Mouse (Mus musculus): ENCODE measurements around the gene Dek. TPM values are rescaled to one million over a fixed set of nuclear protein-coding genes. Genes with fewer than 3 reads are reported as not detected.

Gene Dek
- total RNA-seq, 2 experiments from 2014 or later = 589 to 678 TPM

GRCm38 (mm10) chr13:47056781-47057180, 49.2 kb downstream of the Dek start:
- ATAC-seq (ENCODE audit: poor library complexity, severe bottlenecking) = no peak

- peak; percentile 24; the same call in 1 of the 2 replicates for ATAC-seq (ENCODE audit: poor library complexity, severe bottlenecking)
Observed at GRCm38 (mm10) chr13:47056126-47056525, 49.9 kb downstream of the Dek start.

GRCm38 (mm10) chr13:47053971-47054370, 52.0 kb downstream of the Dek start:
- ATAC-seq (ENCODE audit: poor library complexity, severe bottlenecking) = no peak

GRCm38 (mm10) chr13:47050009-47050408, 56.0 kb downstream of the Dek start:
- ATAC-seq (ENCODE audit: poor library complexity, severe bottlenecking) = no peak

GRCm38 (mm10) chr13:47047996-47048395, 58.0 kb downstream of the Dek start:
- ATAC-seq (ENCODE audit: poor library complexity, severe bottlenecking) = no peak

GRCm38 (mm10) chr13:47044617-47044947, 61.4 kb downstream of the Dek start, which contains the start of gene Tpmt:
TSS of gene Tpmt (minus strand) at chr13:47044737.
- no peak for ATAC-seq (ENCODE audit: poor library complexity, severe bottlenecking)

- 0 out of 2 replicates have a peak, but pooled peaks have one; percentile 2 for ATAC-seq (ENCODE audit: poor library complexity, severe bottlenecking)
Observed at GRCm38 (mm10) chr13:47043833-47044616, 62.0 kb downstream of the Dek start.

- peak; percentile 93 for ATAC-seq (ENCODE audit: poor library complexity, severe bottlenecking)
Observed at GRCm38 (mm10) chr13:47043030-47043680, 62.8 kb downstream of the Dek start, which contains the start of gene Kdm1b. TSS of gene Kdm1b (plus strand) at chr13:47043499.

- ATAC-seq (ENCODE audit: poor library complexity, severe bottlenecking) = no peak
Observed at GRCm38 (mm10) chr13:47042024-47042633, 63.9 kb downstream of the Dek start.

- ATAC-seq (ENCODE audit: poor library complexity, severe bottlenecking) = no peak
Observed at GRCm38 (mm10) chr13:47040061-47040460, 65.9 kb downstream of the Dek start.

- no peak for ATAC-seq (ENCODE audit: poor library complexity, severe bottlenecking)
Observed at GRCm38 (mm10) chr13:47037946-47038345, 68.1 kb downstream of the Dek start.

Other genes with a start within 250 kb of the Dek start
- 21.2 and 25.8 TPM in 2 replicates for gene Kif13a, start 176.3 kb downstream of the Dek start, total RNA-seq (2015)
- gene Kif13a, start 176.3 kb downstream of the Dek start, total RNA-seq (2017) = 46.9 and 47.5 TPM in 2 replicates
- 0.07 and 0.14 TPM in 2 replicates for gene Nhlrc1, start 91.4 kb downstream of the Dek start, total RNA-seq (2015)
- 0.28 and 0.70 TPM in 2 replicates for gene Nhlrc1, start 91.4 kb downstream of the Dek start, total RNA-seq (2017)
- gene Kdm1b, start 62.7 kb downstream of the Dek start, total RNA-seq (2015) = 9.7 and 10.0 TPM in 2 replicates
- 9.6 and 11.3 TPM in 2 replicates for gene Kdm1b, start 62.7 kb downstream of the Dek start, total RNA-seq (2017)
- 7.0 and 9.8 TPM in 2 replicates for gene Tpmt, start 61.5 kb downstream of the Dek start, total RNA-seq (2015)
- 8.6 TPM in 2 replicates for gene Tpmt, start 61.5 kb downstream of the Dek start, total RNA-seq (2017)
- gene Rnf144b, start 16.5 kb upstream of the Dek start, total RNA-seq (2015) = 25.5 and 25.9 TPM in 2 replicates
- 25.6 and 28.7 TPM in 2 replicates for gene Rnf144b, start 16.5 kb upstream of the Dek start, total RNA-seq (2017)